Mouse (Mus musculus) kidney, adult 2 months (tissue): ENCODE results near the gene 1110002E22Rik. TPM values are rescaled to one million over a fixed set of nuclear protein-coding genes. Genes with fewer than 3 reads are reported as not detected.

Experiments
- DNase-seq: peaks from one replicate; pipeline ENCODE4 v3.0.0; 2021
- H3K27ac ChIP-seq: fragments of 200-500 bp; 2 replicates; pipeline ENCODE4 v1.5.1; 2012; ENCODE audit warnings: low read depth, low read length, control low read depth, inconsistent platforms; ENCODE audit not compliant: insufficient read depth
- H3K27me3 ChIP-seq: fragments of 200-500 bp; replicated peaks from 2 replicates; pipeline ENCODE4 v1.6.1; 2012; ENCODE audit warnings: mild to moderate bottlenecking, moderate library complexity, low read length, inconsistent platforms; ENCODE audit not compliant: control insufficient read depth, insufficient read depth
- H3K36me3 ChIP-seq: fragments of 200-500 bp; 2 replicates; pipeline ENCODE4 v1.6.1; 2012; ENCODE audit warnings: mild to moderate bottlenecking, moderate library complexity, low read length, inconsistent platforms; ENCODE audit not compliant: control insufficient read depth, insufficient read depth
- H3K4me1 ChIP-seq: fragments of 200-500 bp; 2 replicates; pipeline ENCODE4 v1.6.1; 2011; ENCODE audit warnings: low read length; ENCODE audit not compliant: control insufficient read depth, insufficient read depth
- H3K4me3 ChIP-seq: fragments of 200-500 bp; 2 replicates; pipeline ENCODE4 v1.5.1; 2011; ENCODE audit warnings: mild to moderate bottlenecking, low read depth, low read length, control low read depth; ENCODE audit not compliant: insufficient read depth
- CTCF ChIP-seq: fragments of 200-500 bp; conservative IDR thresholded peaks from 2 replicates; pipeline ENCODE4 v1.5.1; 2011; ENCODE audit warnings: low read depth, mild to moderate bottlenecking, control low read depth, low read length, moderate library complexity, mixed read lengths; ENCODE audit not compliant: insufficient read depth, insufficient read length
- POLR2A ChIP-seq: fragments of 200-500 bp; IDR thresholded peaks from one replicate; pipeline ENCODE4 v1.6.1; 2011; ENCODE audit warnings: low read depth, low read length, control low read depth
- WGBS: fragments of 180-500 bp; shearing (Covaris S2); methylation state at CpG from one replicate; pipeline ENCODE4 v1.1.7; 2018; 5-methylcytosine and 5-hydroxymethylcytosine counted together
- polyA plus RNA-seq: library from polyadenylated mRNA; depleted of rRNA; stranded (reverse); fragments of >200 nt; gene quantifications from 2 replicates; pipeline ENCODE4 v1.2.3, GENCODE M21; 2012

The 1110002E22Rik gene
- polyA plus RNA-seq, 1 experiment = 0.42 TPM

GRCm38 (mm10) chr3:138053969-138054368, 10.9 kb upstream of the 1110002E22Rik start:
- Histone ChIP-seq H3K36me3 (no peaks in the 10 kb centered on the region), H3K4me1 (no peaks in the 10 kb centered on the region), H3K27ac (no peak overlapping the region), H3K27me3 (no peaks in the 10 kb centered on the region), H3K4me3 (no peak overlapping the region)
- 25% methylated on average over 4 of the region's 4 CpGs for WGBS
- no peak for DNase-seq
- no peak for TF ChIP-seq POLR2A
- no peak for TF ChIP-seq CTCF

- H3K36me3 ChIP-seq = no peaks in the 10 kb centered on the region
- H3K27me3 ChIP-seq = no peaks in the 10 kb centered on the region
- DNase-seq = no peak
- no peak overlapping the region for H3K27ac ChIP-seq
- H3K4me1 ChIP-seq = no peaks in the 10 kb centered on the region
- WGBS = 60% methylated on average over 7 of the region's 7 CpGs
- no peak overlapping the region for H3K4me3 ChIP-seq
- TF ChIP-seq POLR2A = no peak
- TF ChIP-seq CTCF = no peak
Measured at GRCm38 (mm10) chr3:138056976-138057375, 7.9 kb upstream of the 1110002E22Rik start.

GRCm38 (mm10) chr3:138058226-138058625, 6.6 kb upstream of the 1110002E22Rik start:
- H3K36me3 ChIP-seq = no peaks in the 10 kb centered on the region
- no peak overlapping the region for H3K27ac ChIP-seq
- no peaks in the 10 kb centered on the region for H3K27me3 ChIP-seq
- H3K4me1 ChIP-seq = no peaks in the 10 kb centered on the region
- no peak for DNase-seq
- no peak for TF ChIP-seq POLR2A
- TF ChIP-seq CTCF = no peak
- 68% methylated on average over 4 of the region's 4 CpGs for WGBS
- no peak overlapping the region for H3K4me3 ChIP-seq

GRCm38 (mm10) chr3:138060429-138060828, 4.4 kb upstream of the 1110002E22Rik start:
- WGBS = 94% methylated on average over 7 of the region's 7 CpGs

GRCm38 (mm10) chr3:138061205-138061911, 3.5 kb upstream of the 1110002E22Rik start:
- Histone ChIP-seq H3K27me3 (no peaks in the 10 kb centered on the region), H3K4me1 (no peaks in the 10 kb centered on the region), H3K27ac (no peak overlapping the region), H3K4me3 (no peak overlapping the region), H3K36me3 (no peaks in the 10 kb centered on the region)
- no peak for TF ChIP-seq POLR2A
- no peak for TF ChIP-seq CTCF
- DNase-seq = no peak
- WGBS = 88% methylated on average over 9 of the region's 9 CpGs

More at GRCm38 (mm10) chr3:138060429-138060828, 4.4 kb upstream of the 1110002E22Rik start:
- no peak for TF ChIP-seq CTCF
- no peak for TF ChIP-seq POLR2A
- Histone ChIP-seq H3K36me3 (no peaks in the 10 kb centered on the region), H3K4me3 (no peak overlapping the region), H3K27ac (no peak overlapping the region), H3K27me3 (no peaks in the 10 kb centered on the region), H3K4me1 (no peaks in the 10 kb centered on the region)
- DNase-seq = no peak

DNA sequence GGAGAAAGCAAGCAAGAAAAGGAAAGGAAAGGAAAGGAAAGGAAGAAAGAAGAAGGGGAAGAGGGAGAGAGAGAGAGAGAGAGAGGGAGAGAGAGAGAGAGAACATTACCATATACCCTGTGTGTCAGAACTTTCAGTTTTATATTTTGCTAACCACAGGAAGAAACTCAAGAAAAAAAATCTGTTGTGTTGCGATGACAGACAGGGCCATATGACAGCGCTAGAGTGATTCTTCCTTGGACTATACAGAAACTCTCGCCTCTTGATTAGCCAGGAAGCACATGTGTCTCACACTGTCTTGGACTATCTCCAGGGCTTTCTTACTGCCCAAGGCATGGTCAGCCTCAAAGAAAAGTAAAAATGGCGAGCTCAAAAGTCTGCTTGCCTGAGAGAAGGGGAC, 2.2 kb upstream of the 1110002E22Rik start:
- Histone ChIP-seq H3K36me3 (no peaks in the 10 kb centered on the region), H3K27ac (no peak overlapping the region), H3K4me3 (no peak overlapping the region), H3K27me3 (no peaks in the 10 kb centered on the region), H3K4me1 (no peaks in the 10 kb centered on the region)
- WGBS = 75% methylated on average over 4 of the region's 4 CpGs
- DNase-seq = no peak
- TF ChIP-seq POLR2A (no peak), CTCF (no peak)

GRCm38 (mm10) chr3:138063731-138064329, 1.0 kb upstream of the 1110002E22Rik start:
- peak; percentile 29 for DNase-seq
- no peak overlapping the region for H3K27ac ChIP-seq
- WGBS = 25% methylated on average over 14 of the region's 14 CpGs

More at GRCm38 (mm10) chr3:138063731-138064329, 1.0 kb upstream of the 1110002E22Rik start:
- Histone ChIP-seq H3K4me1 (no peaks in the 10 kb centered on the region), H3K27me3 (no peaks in the 10 kb centered on the region), H3K4me3 (no peak overlapping the region), H3K36me3 (no peaks in the 10 kb centered on the region)
- TF ChIP-seq POLR2A (no peak), CTCF (no peak)
